Mouse (Mus musculus) liver, adult 2 months (tissue): ENCODE data around the gene Pkn1.

ENCODE experiments used
- CTCF ChIP-seq: fragments of 200-500 bp; IDR thresholded peaks from 2 replicates; pipeline ENCODE4 v1.5.1; 2011; ENCODE audit warnings: low read depth, low read length, control low read depth
- POLR2A ChIP-seq: fragments of 200-500 bp; IDR thresholded peaks from 2 replicates; pipeline ENCODE4 v1.6.1; 2011; ENCODE audit warnings: low read length, control low read depth; ENCODE audit not compliant: insufficient read depth; ENCODE audit errors: extremely low read depth

DNA sequence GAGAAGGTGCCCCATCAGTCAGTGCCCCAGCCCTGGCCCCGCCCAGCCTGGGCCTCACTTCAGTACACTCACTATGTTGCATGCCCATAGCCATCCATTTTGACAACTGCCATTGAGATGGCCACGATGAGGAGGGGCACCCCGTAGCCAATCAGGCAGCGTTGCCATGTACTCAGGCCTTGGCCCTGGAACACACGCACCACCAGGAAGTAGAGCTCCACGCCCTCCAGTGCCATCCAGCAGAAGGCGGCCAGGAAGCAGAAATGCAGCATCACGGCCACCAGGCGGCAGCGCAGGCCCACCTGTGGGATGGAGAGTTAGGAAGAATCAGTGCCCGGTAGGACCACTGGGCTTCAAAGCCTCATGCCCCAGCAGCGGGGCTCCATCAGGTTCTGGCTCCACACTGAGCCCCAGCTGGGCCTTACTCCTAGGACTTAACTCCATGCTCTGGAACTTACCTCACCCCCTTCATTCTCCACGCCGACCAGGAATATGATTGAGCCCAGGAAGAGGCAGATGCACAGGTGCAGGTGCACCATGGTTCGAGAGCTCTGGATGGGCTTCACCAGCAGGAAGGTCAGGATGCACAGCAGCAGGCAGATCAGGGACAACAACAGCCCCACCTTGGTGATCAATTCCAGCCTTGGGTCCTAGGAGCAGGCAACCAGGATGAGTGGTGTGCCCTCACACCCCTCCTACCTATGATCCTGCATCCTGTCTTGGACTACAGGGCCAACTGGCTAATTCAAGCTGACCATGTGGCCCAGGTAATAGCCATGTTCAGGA is 25.9 kb upstream of the Pkn1 start:
- TF ChIP-seq CTCF (peak; percentile 83), POLR2A (no peak)
